Mouse (Mus musculus) heart, embryonic 14.5 days (tissue): ENCODE results near the gene Hepacam2. TPM values are rescaled to one million over a fixed set of nuclear protein-coding genes. Genes with fewer than 3 reads are reported as not detected.
"Not testable (repeated sequence)": the region's sequence is repeated elsewhere in the genome, so short reads cannot be mapped to it uniquely, and the experiment has no call there.

Experiments used
- ATAC-seq: fragments of 200-750 bp; cut with Nextera tagmentation; 2 replicates; pipeline ENCODE4 v1.8.0; 2017; ENCODE audit warnings: low read depth, moderate TSS enrichment; ENCODE audit not compliant: insufficient number of reproducible peaks, insufficient read depth, low FRiP score
- H3K27ac ChIP-seq, 2 experiments: fragments of 200-500 bp in 1 of 2; fragments of 300-500 bp in 1 of 2; sonication (generic) in 1 of 2; replicated peaks in 1 of 2; 2 replicates each; pipeline ENCODE4 v1.5.1; 2012 to 2014; ENCODE audit warnings: low read depth in 2 of 2, low read length in 2 of 2, control low read depth in 1 of 2, mild to moderate bottlenecking in 1 of 2, mixed read lengths in 1 of 2; ENCODE audit not compliant: control insufficient read depth in 1 of 2, insufficient read depth in 1 of 2
- H3K27me3 ChIP-seq: fragments of 300-500 bp; sonication (generic); 2 replicates; pipeline ENCODE4 v1.6.1; 2014; ENCODE audit warnings: mild to moderate bottlenecking, low read length, control low read depth; ENCODE audit not compliant: control insufficient read depth, insufficient read depth
- H3K36me3 ChIP-seq: fragments of 300-500 bp; sonication (generic); 2 replicates; pipeline ENCODE4 v1.6.1; 2014; ENCODE audit warnings: mild to moderate bottlenecking, control low read depth, low read length, mixed read lengths; ENCODE audit not compliant: control insufficient read depth, insufficient read depth
- H3K4me1 ChIP-seq, 2 experiments: fragments of 200-500 bp in 1 of 2; fragments of 300-500 bp in 1 of 2; sonication (generic) in 1 of 2; 2 replicates each; pipeline ENCODE4 v1.6.1; 2012 to 2014; ENCODE audit warnings: low read length in 2 of 2, control low read depth in 1 of 2, mixed read lengths in 1 of 2; ENCODE audit not compliant: control insufficient read depth in 2 of 2, insufficient read depth in 2 of 2
- H3K4me2 ChIP-seq: fragments of 300-500 bp; sonication (generic); 2 replicates; pipeline ENCODE4 v1.6.1; 2014; ENCODE audit warnings: mild to moderate bottlenecking, low read length
- H3K4me3 ChIP-seq, 2 experiments: fragments of 200-500 bp in 1 of 2; fragments of 300-500 bp in 1 of 2; sonication (generic) in 1 of 2; 2 replicates each; pipeline ENCODE4 v1.5.1; 2012 to 2014; ENCODE audit warnings: low read length in 2 of 2, mild to moderate bottlenecking in 2 of 2, control low read depth in 1 of 2, low read depth in 1 of 2, moderate library complexity in 1 of 2; ENCODE audit not compliant: control insufficient read depth in 1 of 2, insufficient read depth in 1 of 2
- H3K9ac ChIP-seq: fragments of 300-500 bp; sonication (generic); 2 replicates; pipeline ENCODE4 v1.6.1; 2014; ENCODE audit warnings: mild to moderate bottlenecking, low read length
- H3K9me3 ChIP-seq: fragments of 300-500 bp; sonication (generic); 2 replicates; pipeline ENCODE4 v1.6.1; 2016; ENCODE audit warnings: low read length, control low read depth; ENCODE audit not compliant: control insufficient read depth
- WGBS: fragments of 180-500 bp; shearing (Covaris S2); extraction: QIAGEN DNeasy Blood & Tissue Kit; methylation state at CpG from one replicate; pipeline ENCODE4 v1.1.7; 2014; 5-methylcytosine and 5-hydroxymethylcytosine counted together
- polyA plus RNA-seq: library from polyadenylated mRNA; unstranded; fragments of >200 nt; fragmentation: Nextera tagmentation; extraction: Ambion mirVana; gene quantifications from 2 replicates; pipeline ENCODE4 v1.2.1, GENCODE M21; 2014

Gene Hepacam2
- polyA plus RNA-seq, 1 experiment from 2014 or later: 0.09 TPM

GRCm38 (mm10) chr6:3512611-3513010, 14.5 kb upstream of the Hepacam2 start:
- H3K36me3 ChIP-seq: peaks cover 5% of the 10 kb centered on the region
- H3K4me2 ChIP-seq: no peak overlapping the region
- no peak overlapping the region for H3K4me3 ChIP-seq
- H3K4me1 ChIP-seq: no peaks in the 10 kb centered on the region
- H3K27ac ChIP-seq: no peak overlapping the region
- no peaks in the 10 kb centered on the region for H3K9me3 ChIP-seq
- ATAC-seq: no peak; the same call in 1 of the 2 replicates
- H3K27me3 ChIP-seq: no peaks in the 10 kb centered on the region
- H3K9ac ChIP-seq: no peak overlapping the region
- WGBS: 53% methylated on average over 3 of the region's 3 CpGs

- no peaks in the 10 kb centered on the region for H3K4me1 ChIP-seq
- no peak overlapping the region for H3K27ac ChIP-seq
- H3K4me2 ChIP-seq: no peak overlapping the region
- H3K9me3 ChIP-seq: no peaks in the 10 kb centered on the region
- ATAC-seq: no peak
- no peaks in the 10 kb centered on the region for H3K27me3 ChIP-seq
- H3K4me3 ChIP-seq: no peak overlapping the region
- H3K36me3 ChIP-seq: no peaks in the 10 kb centered on the region
- no peak overlapping the region for H3K9ac ChIP-seq
- 72% methylated on average over 11 of the region's 11 CpGs for WGBS
Measured at GRCm38 (mm10) chr6:3511612-3512011, 13.5 kb upstream of the Hepacam2 start.

DNA sequence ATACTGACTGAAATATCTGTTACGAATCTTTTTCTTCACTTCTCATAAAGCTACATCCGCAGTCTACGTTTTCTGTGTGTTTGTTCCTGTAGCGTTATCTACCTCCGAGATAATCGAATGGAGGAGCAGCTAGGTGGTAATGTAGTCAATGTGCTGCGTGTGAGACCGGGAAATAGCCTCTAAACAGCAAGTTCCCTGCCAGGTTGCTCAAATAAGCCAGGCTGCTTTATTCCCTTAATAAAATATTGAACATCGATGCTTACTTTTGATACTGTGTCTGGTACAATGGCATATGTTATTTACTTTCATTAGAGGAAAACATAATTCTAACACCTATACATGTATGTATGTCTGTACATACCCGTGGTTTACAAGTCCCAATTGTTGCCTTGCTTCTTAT, 13.0 kb upstream of the Hepacam2 start:
- 85% methylated on average over 10 of the region's 10 CpGs for WGBS

DNA sequence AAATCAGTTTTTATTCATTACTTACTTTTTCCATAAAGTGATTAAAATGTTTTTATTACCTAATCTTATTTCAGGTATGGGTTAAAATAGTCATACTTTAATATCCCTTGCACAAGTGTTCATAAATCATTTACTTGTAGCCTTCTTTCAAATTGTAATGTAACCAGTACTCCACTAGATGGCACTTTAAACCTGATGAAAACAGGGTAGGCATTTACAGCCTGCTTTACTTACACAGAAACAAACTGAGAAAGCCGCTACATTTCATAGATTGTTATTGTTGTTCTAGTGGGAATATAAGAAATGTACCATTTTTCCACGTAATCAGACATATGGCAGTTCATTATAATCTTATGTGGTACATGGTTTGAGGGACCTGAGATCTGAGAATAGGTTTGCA, 11.7 kb upstream of the Hepacam2 start:
- ATAC-seq: no peak
- no peak overlapping the region for H3K4me2 ChIP-seq

More for the DNA sequence above, 13.0 kb upstream of the Hepacam2 start:
- H3K27me3 ChIP-seq: no peaks in the 10 kb centered on the region
- H3K4me3 ChIP-seq: no peak overlapping the region
- H3K4me2 ChIP-seq: no peak overlapping the region
- ATAC-seq: no peak
- H3K9me3 ChIP-seq: no peaks in the 10 kb centered on the region
- H3K27ac ChIP-seq: no peak overlapping the region
- no peaks in the 10 kb centered on the region for H3K4me1 ChIP-seq
- no peak overlapping the region for H3K9ac ChIP-seq
- H3K36me3 ChIP-seq: no peaks in the 10 kb centered on the region

GRCm38 (mm10) chr6:3508151-3508550, 10.1 kb upstream of the Hepacam2 start:
- 81% methylated on average over 2 of the region's 2 CpGs for WGBS
- not testable (repeated sequence) for H3K4me2 ChIP-seq, H3K27ac ChIP-seq, H3K4me3 ChIP-seq, H3K9me3 ChIP-seq, H3K4me1 ChIP-seq, ATAC-seq, H3K27me3 ChIP-seq, H3K36me3 ChIP-seq, H3K9ac ChIP-seq

More for the DNA sequence above, 11.7 kb upstream of the Hepacam2 start:
- Histone ChIP-seq H3K4me1 (no peaks in the 10 kb centered on the region), H3K36me3 (no peaks in the 10 kb centered on the region; the same call in 1 of the 2 replicates), H3K27ac (no peak overlapping the region), H3K27me3 (no peaks in the 10 kb centered on the region), H3K9me3 (no peaks in the 10 kb centered on the region), H3K4me3 (no peak overlapping the region), H3K9ac (no peak overlapping the region)
- 29% methylated on average over 2 of the region's 2 CpGs for WGBS

- 82% methylated on average over 4 of the region's 4 CpGs for WGBS
- H3K9ac ChIP-seq: no peak overlapping the region
- H3K36me3 ChIP-seq: no peaks in the 10 kb centered on the region; the same call in 1 of the 2 replicates
- H3K27me3 ChIP-seq: no peaks in the 10 kb centered on the region
- H3K4me1 ChIP-seq: no peaks in the 10 kb centered on the region
- H3K27ac ChIP-seq: no peak overlapping the region
- no peaks in the 10 kb centered on the region for H3K9me3 ChIP-seq
- no peak overlapping the region for H3K4me3 ChIP-seq
- ATAC-seq: no peak
- no peak overlapping the region for H3K4me2 ChIP-seq
Measured at GRCm38 (mm10) chr6:3507078-3507477, 9.0 kb upstream of the Hepacam2 start.

DNA sequence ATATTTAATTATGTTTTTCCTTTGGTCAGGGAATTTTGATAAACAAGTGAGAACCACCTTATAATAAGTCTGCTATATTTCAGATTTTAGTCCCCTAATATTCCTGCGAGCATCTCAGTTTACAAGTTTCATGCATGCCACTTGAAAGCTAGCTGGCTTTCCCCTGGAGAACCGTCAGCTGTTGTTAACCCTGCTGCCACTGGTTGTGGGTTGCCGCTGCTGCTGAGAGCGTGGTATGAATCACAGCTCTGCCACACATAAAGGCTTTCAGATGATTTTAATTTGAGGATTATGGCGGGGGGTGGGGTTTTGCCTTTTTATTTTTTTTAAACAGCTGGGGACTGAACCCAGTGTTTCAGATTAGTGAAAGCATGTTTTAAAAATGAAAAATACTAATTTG, 7.2 kb upstream of the Hepacam2 start:
- H3K4me2 ChIP-seq: no peak overlapping the region
- no peak overlapping the region for H3K9ac ChIP-seq
- 85% methylated on average over 5 of the region's 5 CpGs for WGBS
- no peaks in the 10 kb centered on the region for H3K4me1 ChIP-seq
- H3K27me3 ChIP-seq: no peaks in the 10 kb centered on the region
- H3K4me3 ChIP-seq: no peak overlapping the region
- H3K36me3 ChIP-seq: no peaks in the 10 kb centered on the region; the same call in 1 of the 2 replicates
- no peaks in the 10 kb centered on the region for H3K9me3 ChIP-seq
- H3K27ac ChIP-seq: no peak overlapping the region
- ATAC-seq: no peak

DNA sequence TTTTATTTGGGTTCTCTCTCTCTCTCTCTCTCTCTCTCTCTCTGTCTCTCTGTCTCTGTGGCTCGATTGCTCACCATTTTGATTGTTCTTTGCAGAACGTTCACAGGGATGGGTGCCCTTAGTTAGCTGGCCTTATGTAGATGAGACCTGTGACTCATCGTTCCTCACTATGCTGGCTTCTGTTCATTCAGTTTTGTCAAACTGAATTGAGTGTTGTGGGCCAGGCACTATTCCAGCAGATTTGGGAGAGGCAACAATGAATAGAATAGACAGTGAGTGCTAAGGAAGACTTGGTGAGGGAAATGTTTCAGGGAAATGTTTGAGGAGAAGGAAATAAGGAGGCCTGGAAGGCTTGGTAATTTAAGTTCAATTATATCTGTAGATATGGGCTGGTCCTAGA, 2.2 kb upstream of the Hepacam2 start:
- ATAC-seq: no peak
- H3K36me3 ChIP-seq: no peaks in the 10 kb centered on the region; the same call in 1 of the 2 replicates
- WGBS: 85% methylated on average over 3 of the region's 3 CpGs
- peaks cover 0 to 3% of the 10 kb centered on the region in 2 experiments; a peak in 1 of 4 replicates for H3K4me1 ChIP-seq
- no peak overlapping the region for H3K9ac ChIP-seq
- no peaks in the 10 kb centered on the region for H3K9me3 ChIP-seq
- H3K4me3 ChIP-seq: no peak overlapping the region
- H3K4me2 ChIP-seq: no peak overlapping the region
- H3K27me3 ChIP-seq: no peaks in the 10 kb centered on the region
- H3K27ac ChIP-seq: no peak overlapping the region
